Mouse (Mus musculus) liver, embryonic 16.5 days (tissue): ENCODE data around the gene Pde9a. TPM values are rescaled to one million over a fixed set of nuclear protein-coding genes. Genes with fewer than 3 reads are reported as not detected.

Experiments
- ATAC-seq: fragments of 200-750 bp; cut with Nextera tagmentation; 2 replicates; pipeline ENCODE4 v1.8.0; 2017; ENCODE audit warnings: low read depth, mild to moderate bottlenecking, moderate number of reproducible peaks, moderate library complexity
- H3K27ac ChIP-seq: fragments of 300-500 bp; sonication (generic); 2 replicates; pipeline ENCODE4 v1.5.1; 2014; ENCODE audit warnings: mild to moderate bottlenecking, low read length
- H3K27me3 ChIP-seq: fragments of 300-500 bp; sonication (generic); 2 replicates; pipeline ENCODE4 v1.6.1; 2014; ENCODE audit warnings: low read depth, low read length, mixed read lengths; ENCODE audit not compliant: control insufficient read depth, insufficient read depth
- H3K36me3 ChIP-seq: fragments of 300-500 bp; sonication (generic); 2 replicates; pipeline ENCODE4 v1.6.1; 2014; ENCODE audit warnings: mild to moderate bottlenecking; ENCODE audit not compliant: control insufficient read depth, insufficient read depth
- H3K4me1 ChIP-seq: fragments of 300-500 bp; sonication (generic); 2 replicates; pipeline ENCODE4 v1.6.1; 2014; ENCODE audit warnings: low read depth, low read length, mixed read lengths; ENCODE audit not compliant: control insufficient read depth
- H3K4me2 ChIP-seq: fragments of 300-500 bp; sonication (generic); 2 replicates; pipeline ENCODE4 v1.6.1; 2014; ENCODE audit warnings: low read depth, low read length, mixed read lengths
- H3K4me3 ChIP-seq: fragments of 300-500 bp; sonication (generic); 2 replicates; pipeline ENCODE4 v1.5.1; 2014; ENCODE audit warnings: low read depth, mild to moderate bottlenecking, low read length
- H3K9ac ChIP-seq: fragments of 300-500 bp; sonication (generic); 2 replicates; pipeline ENCODE4 v1.6.1; 2014; ENCODE audit warnings: low read depth, low read length
- H3K9me3 ChIP-seq: fragments of 300-500 bp; sonication (generic); replicated peaks from 2 replicates; pipeline ENCODE4 v1.6.1; 2016; ENCODE audit warnings: low read length; ENCODE audit not compliant: control insufficient read depth
- WGBS: fragments of 180-500 bp; shearing (Covaris S2); extraction: QIAGEN DNeasy Blood & Tissue Kit; methylation state at CpG from one replicate; pipeline ENCODE4 v1.1.7; 2014; ENCODE audit not compliant: insufficient replicate concordance; 5-methylcytosine and 5-hydroxymethylcytosine counted together
- polyA plus RNA-seq: library from polyadenylated mRNA; unstranded; fragments of >200 nt; fragmentation: Nextera tagmentation; extraction: Ambion mirVana; gene quantifications from 2 replicates; pipeline ENCODE4 v1.2.1, GENCODE M21; 2015

Pde9a gene
- polyA plus RNA-seq, 1 experiment from 2014 or later = 4.0 TPM

DNA sequence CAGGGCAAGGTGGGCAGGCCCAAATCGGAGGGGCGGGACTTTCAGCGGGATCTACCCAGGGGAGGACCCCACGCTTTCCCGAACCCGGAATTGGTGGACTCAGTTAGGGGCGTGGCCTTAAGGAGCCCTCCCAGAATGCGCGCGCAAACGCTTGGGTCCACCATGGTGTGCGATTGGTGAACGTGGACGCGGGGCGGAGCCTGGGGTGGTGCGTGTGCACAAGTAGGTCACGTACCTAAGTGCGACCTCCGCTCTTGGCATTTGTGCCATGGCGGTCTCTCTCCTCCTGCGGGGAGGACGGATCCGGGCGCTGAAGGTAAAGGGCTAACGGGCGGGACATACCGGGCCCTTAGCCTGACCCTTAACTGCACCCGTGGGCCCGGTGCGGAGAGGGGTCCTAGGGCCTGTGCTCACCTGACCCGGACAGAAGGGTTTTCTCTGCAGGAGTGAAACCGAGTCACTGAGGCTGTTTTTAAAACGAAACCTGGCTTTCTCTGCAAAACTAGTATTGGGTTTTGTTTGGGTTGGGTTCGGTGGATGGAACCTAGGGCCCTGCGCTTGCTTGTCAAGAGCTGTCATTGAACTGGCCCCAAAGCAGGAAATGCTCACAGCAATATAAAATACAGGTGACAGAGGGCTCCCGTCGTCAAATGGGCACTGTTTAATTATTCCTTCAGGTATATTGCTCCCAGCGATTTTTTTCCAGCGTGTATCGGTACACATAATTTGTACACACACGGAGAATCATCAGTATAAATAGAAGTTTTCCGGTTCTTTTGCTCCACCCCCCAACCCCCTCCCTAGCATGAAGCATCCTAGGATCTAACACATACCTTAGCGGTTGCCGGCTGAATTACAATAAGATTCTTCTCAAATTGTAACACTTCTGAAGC, 134.2 kb downstream of the Pde9a start, which contains the start of the genes Wdr4 and Ndufv3:
Wdr4 (minus strand) TSS at position 35 of the 893 bp plus-strand sequence.
Ndufv3 (plus strand) TSS at position 170 of the 893 bp plus-strand sequence.
- H3K9me3 ChIP-seq = no peaks in the 10 kb centered on the region
- ATAC-seq = peak; percentile 96
- no peaks in the 10 kb centered on the region for H3K36me3 ChIP-seq
- H3K27ac ChIP-seq = peak within 1 kb of the TSS; percentile 69
- H3K27me3 ChIP-seq = no peaks in the 10 kb centered on the region
- WGBS = under 1% methylated on average over 41 of the region's 45 CpGs
- H3K4me3 ChIP-seq = peak within 1 kb of the TSS; percentile 81
- peaks cover 13% of the 10 kb centered on the region for H3K4me1 ChIP-seq
- peak within 1 kb of the TSS; percentile 77 for H3K9ac ChIP-seq
- peak within 1 kb of the TSS; percentile 86 for H3K4me2 ChIP-seq

DNA sequence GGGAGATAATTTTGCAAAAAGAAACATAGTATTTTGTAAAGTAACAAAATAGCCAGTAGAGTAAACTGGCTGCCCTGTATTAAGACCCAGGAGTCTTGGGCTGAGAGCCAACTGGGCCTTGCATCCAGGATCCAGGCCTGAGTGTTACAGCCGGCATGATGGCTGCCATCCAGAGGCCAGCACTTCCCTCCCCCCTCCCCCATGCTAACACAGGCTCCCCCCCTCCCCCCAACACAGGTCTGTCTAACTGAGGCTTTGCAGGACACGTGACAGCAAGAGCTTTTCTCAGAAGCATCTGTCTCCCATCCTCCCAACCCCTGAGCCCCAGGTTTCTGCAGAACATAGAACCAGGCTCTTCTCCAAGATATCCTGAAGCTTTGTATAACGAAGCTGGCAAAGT, 134.9 kb downstream of the Pde9a start:
- Histone ChIP-seq H3K27me3 (no peaks in the 10 kb centered on the region), H3K9ac (peak overlapping the region; percentile 77; the same call in 1 of the 2 replicates), H3K4me3 (peak overlapping the region; percentile 81), H3K27ac (no peak overlapping the region), H3K4me1 (peaks cover 13% of the 10 kb centered on the region), H3K4me2 (peak overlapping the region; percentile 86), H3K36me3 (no peaks in the 10 kb centered on the region), H3K9me3 (no peaks in the 10 kb centered on the region)
- WGBS = 27% methylated on average over 3 of the region's 3 CpGs
- no peak for ATAC-seq

DNA sequence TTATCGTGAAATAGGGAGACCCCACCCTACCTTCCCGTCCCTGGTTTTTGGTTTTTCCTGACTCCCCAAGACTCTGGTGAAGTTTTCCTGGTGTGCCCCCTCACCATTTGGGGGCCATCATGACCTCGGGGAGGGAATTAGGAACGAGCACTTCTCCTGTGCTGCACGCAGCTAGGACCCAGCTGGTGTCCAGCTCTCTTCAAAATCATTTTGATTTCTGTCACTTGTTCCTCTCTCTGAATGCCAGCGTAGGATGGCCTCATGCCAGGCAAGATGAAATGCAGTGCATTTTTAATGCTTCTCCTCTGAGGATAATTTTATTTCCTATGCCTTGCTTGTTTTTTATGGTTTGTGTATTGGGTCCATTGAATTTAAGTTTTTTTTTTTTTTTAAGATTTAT, 135.9 kb downstream of the Pde9a start:
- no peak overlapping the region for H3K27ac ChIP-seq
- H3K27me3 ChIP-seq = no peaks in the 10 kb centered on the region
- no peaks in the 10 kb centered on the region for H3K9me3 ChIP-seq
- no peak overlapping the region for H3K4me3 ChIP-seq
- H3K9ac ChIP-seq = no peak overlapping the region
- peaks cover 13% of the 10 kb centered on the region for H3K4me1 ChIP-seq
- 80% methylated on average over 6 of the region's 6 CpGs for WGBS
- H3K4me2 ChIP-seq = no peak overlapping the region
- no peak for ATAC-seq
- peaks cover 2% of the 10 kb centered on the region for H3K36me3 ChIP-seq

DNA sequence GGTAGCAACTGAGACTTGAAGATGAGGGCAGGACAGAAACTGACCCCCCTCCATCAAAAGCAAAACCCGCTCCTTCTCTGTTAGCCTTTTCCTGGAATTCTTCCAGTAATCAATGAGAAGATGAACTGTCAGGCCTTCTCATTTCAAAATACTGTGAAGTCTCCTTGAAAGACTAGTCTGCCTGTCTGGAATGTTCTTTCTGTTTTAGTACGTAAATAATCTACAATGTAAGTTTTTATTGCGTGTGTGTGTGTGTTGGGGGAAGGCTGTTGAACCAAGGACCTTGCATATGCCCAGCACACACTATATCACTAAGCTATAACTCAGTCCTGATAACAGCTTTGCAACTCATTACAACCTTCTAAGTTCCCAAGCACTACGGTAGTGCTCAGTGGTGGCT, 139.1 kb downstream of the Pde9a start:
- Histone ChIP-seq H3K9ac (no peak overlapping the region), H3K27me3 (no peaks in the 10 kb centered on the region), H3K36me3 (peaks cover 17% of the 10 kb centered on the region), H3K27ac (no peak overlapping the region), H3K4me2 (no peak overlapping the region), H3K4me1 (peaks cover 10% of the 10 kb centered on the region), H3K4me3 (no peak overlapping the region), H3K9me3 (no peaks in the 10 kb centered on the region)
- 83% methylated on average over 4 of the region's 4 CpGs for WGBS
- no peak for ATAC-seq

DNA sequence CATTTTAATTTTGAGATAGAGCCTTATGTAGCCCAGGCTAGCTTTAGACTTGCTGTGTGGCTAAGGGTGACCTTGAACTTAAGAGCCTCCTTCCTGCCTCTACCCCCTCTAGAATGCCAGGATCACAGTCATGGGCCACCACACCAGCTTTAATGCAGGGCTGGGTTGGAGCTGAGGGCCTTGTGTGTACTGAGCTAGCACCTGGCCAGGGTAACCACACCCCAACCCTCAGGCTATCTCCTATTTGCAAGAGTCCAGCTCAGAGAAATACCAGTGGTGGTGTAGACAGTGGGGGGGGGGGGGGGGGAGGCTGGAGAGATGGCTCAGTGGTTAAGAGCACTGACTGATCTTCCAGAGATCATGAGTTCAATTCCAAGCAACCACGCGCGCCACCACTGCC, 139.8 kb downstream of the Pde9a start:
- no peak overlapping the region for H3K4me3 ChIP-seq
- no peaks in the 10 kb centered on the region for H3K9me3 ChIP-seq
- H3K4me2 ChIP-seq = no peak overlapping the region
- WGBS = 96% methylated on average over 3 of the region's 3 CpGs
- H3K4me1 ChIP-seq = peaks cover 6% of the 10 kb centered on the region
- peaks cover 22% of the 10 kb centered on the region for H3K36me3 ChIP-seq
- no peak for ATAC-seq
- H3K9ac ChIP-seq = no peak overlapping the region
- H3K27me3 ChIP-seq = no peaks in the 10 kb centered on the region
- H3K27ac ChIP-seq = no peak overlapping the region

Other genes with a start within 250 kb of the Pde9a start
- gene Tff2, start 241.9 kb upstream of the Pde9a start, polyA plus RNA-seq = 0.37 TPM in 1 of 2 replicates, not detected in the other
- gene Tff1, start 220.9 kb upstream of the Pde9a start, polyA plus RNA-seq = 0.50 TPM in 1 of 2 replicates, not detected in the other
- 0.47 and 0.51 TPM in 2 replicates for gene Tmprss3, start 187.2 kb upstream of the Pde9a start, polyA plus RNA-seq
- 6.3 and 8.2 TPM in 2 replicates for gene Ubash3a, start 178.3 kb upstream of the Pde9a start, polyA plus RNA-seq
- gene Rsph1, start 108.8 kb upstream of the Pde9a start, polyA plus RNA-seq = 0.19 and 0.20 TPM in 2 replicates
- 2.4 and 2.5 TPM in 2 replicates for gene Slc37a1, start 99.4 kb upstream of the Pde9a start, polyA plus RNA-seq
- 15.8 and 16.4 TPM in 2 replicates for gene Wdr4, start 133.8 kb downstream of the Pde9a start, polyA plus RNA-seq
- gene Ndufv3, start 133.9 kb downstream of the Pde9a start, polyA plus RNA-seq = 169 and 174 TPM in 2 replicates
- gene Pknox1, start 178.5 kb downstream of the Pde9a start, polyA plus RNA-seq = 10.3 and 11.0 TPM in 2 replicates